7 mouse cellular contexts compared by ENCODE assay signal in genomic region chr14:57827284-57827683, GRCm38 (mm10). TPM values are rescaled to one million over a fixed set of nuclear protein-coding genes. Genes with fewer than 3 reads are reported as not detected.
DNase-seq lines count a peak whose midpoint lies in the region; ATAC-seq lines count a peak whose summit lies in the region.

No protein-coding gene starts in this region.

- H3K27me3 ChIP-seq in forebrain, embryonic 13.5 days, result no peaks in the 10 kb centered on the region
- H3K27me3 ChIP-seq in liver, embryonic 15.5 days, result no peaks in the 10 kb centered on the region

- peak overlapping the region; percentile 87 for H3K4me3 ChIP-seq in forebrain, embryonic 13.5 days
- H3K4me3 ChIP-seq in liver, embryonic 15.5 days (replicated peaks), result peak overlapping the region; percentile 96

- no peaks in the 10 kb centered on the region for H3K9me3 ChIP-seq in forebrain, embryonic 13.5 days (replicated peaks)
- H3K9me3 ChIP-seq in liver, embryonic 15.5 days (replicated peaks), result no peaks in the 10 kb centered on the region

- no peak overlapping the region for H3K27ac ChIP-seq in forebrain, embryonic 13.5 days
- peak overlapping the region; percentile 90 for H3K27ac ChIP-seq in liver, embryonic 15.5 days (replicated peaks)

- peak; percentile 38 for DNase-seq in 3T3-L1 (ENCODE audit: low read depth, low spot score)
- peak; percentile 66 for DNase-seq in 416B (ENCODE audit: low read depth)
- DNase-seq in left cerebral cortex, adult 8-10 months (ENCODE audit: low spot score in 2 of 2), result no peak
- no peak for DNase-seq in thymus, postnatal 10 days (ENCODE audit: low spot score in 2 of 2)
- DNase-seq in layer of hippocampus, postnatal 10 days (ENCODE audit: low spot score in 2 of 2), result no peak

- peaks cover 13% of the 10 kb centered on the region for H3K36me3 ChIP-seq in forebrain, embryonic 13.5 days (ENCODE audit: poor library complexity, severe bottlenecking)
- peaks cover 16% of the 10 kb centered on the region for H3K36me3 ChIP-seq in liver, embryonic 15.5 days (replicated peaks)

- peak overlapping the region; percentile 91 for H3K9ac ChIP-seq in forebrain, embryonic 13.5 days
- peak overlapping the region; percentile 93; the same call in 1 of the 2 replicates for H3K9ac ChIP-seq in liver, embryonic 15.5 days

- H3K4me1 ChIP-seq in forebrain, embryonic 13.5 days, result peaks cover 34% of the 10 kb centered on the region
- H3K4me1 ChIP-seq in liver, embryonic 15.5 days (replicated peaks), result peaks cover 28% of the 10 kb centered on the region

- WGBS in forebrain, embryonic 13.5 days, result 67% methylated on average over 1 of the region's 1 CpGs
- 37% methylated on average over 1 of the region's 1 CpGs for WGBS in liver, embryonic 15.5 days (ENCODE audit: insufficient replicate concordance)

- no peak for ATAC-seq in forebrain, embryonic 13.5 days
- ATAC-seq in liver, embryonic 15.5 days (ENCODE audit: insufficient read depth), result no peak

- H3K4me2 ChIP-seq in forebrain, embryonic 13.5 days, result peak overlapping the region; percentile 76
- peak overlapping the region; percentile 84 for H3K4me2 ChIP-seq in liver, embryonic 15.5 days

RNA-seq across cellular contexts. Expression of gene Mrpl57, which starts 1.2 kb away (rescaled TPM):
- 151 and 152 TPM in 2 replicates for polyA plus RNA-seq in forebrain, embryonic 13.5 days (2015; fragmentation: Nextera tagmentation; extraction: Ambion mirVana)
- 122 and 123 TPM in 2 replicates for polyA plus RNA-seq in liver, embryonic 15.5 days (2015; fragmentation: Nextera tagmentation; extraction: Ambion mirVana)
- total RNA-seq in left cerebral cortex, adult 8-10 months (2022), result 10 to 100 TPM; 55.0 to 65.3 (median 58.7) TPM
- total RNA-seq in layer of hippocampus, postnatal 10 days (2021), result 10 to 100 TPM; 83.5 to 88.0 TPM

RNA-seq across cellular contexts. Expression of gene Ska3, which starts 1.3 kb away (rescaled TPM):
- polyA plus RNA-seq in forebrain, embryonic 13.5 days (2015; fragmentation: Nextera tagmentation; extraction: Ambion mirVana), result 34.8 and 37.6 TPM in 2 replicates
- 15.7 and 18.9 TPM in 2 replicates for polyA plus RNA-seq in liver, embryonic 15.5 days (2015; fragmentation: Nextera tagmentation; extraction: Ambion mirVana)
- 1 to 10 TPM in 3 of 4 experiments, under 1 TPM in 1; 0.88 to 2.6 (median 1.3) TPM for total RNA-seq in left cerebral cortex, adult 8-10 months (2022)
- 1 to 10 TPM; 2.1 to 3.2 TPM for total RNA-seq in layer of hippocampus, postnatal 10 days (2021)

RNA-seq across cellular contexts. Expression of gene Sap18, which starts 29.3 kb away (rescaled TPM):
- polyA plus RNA-seq in forebrain, embryonic 13.5 days (2015; fragmentation: Nextera tagmentation; extraction: Ambion mirVana), result 24.1 and 24.5 TPM in 2 replicates
- 8.3 and 10.2 TPM in 2 replicates for polyA plus RNA-seq in liver, embryonic 15.5 days (2015; fragmentation: Nextera tagmentation; extraction: Ambion mirVana)
- total RNA-seq in left cerebral cortex, adult 8-10 months (2022), result 100 to 1,000 TPM in 1 of 4 experiments, 10 to 100 TPM in 3; 65.5 to 103 (median 76.4) TPM
- total RNA-seq in layer of hippocampus, postnatal 10 days (2021), result 10 to 100 TPM; 23.2 to 42.1 TPM

Comparison
In these comparisons a context has a peak if more than half of its experiments do, and no peak if none do; other contexts are left out.
1. DNase-seq: peak in 3T3-L1 (single experiment) and 416B (single experiment); none in left cerebral cortex, adult 8-10 months (0 of 2), thymus, postnatal 10 days (0 of 2) and layer of hippocampus, postnatal 10 days (0 of 2).